Mouse (Mus musculus) spleen, adult 2 months (tissue): Measurements from ENCODE around the gene Zfp36l2.

ENCODE experiments used
- CTCF ChIP-seq: fragments of 200-500 bp; IDR thresholded peaks from 2 replicates; pipeline ENCODE4 v1.5.1; 2011; ENCODE audit warnings: mild to moderate bottlenecking, inconsistent platforms; ENCODE audit not compliant: insufficient read depth, insufficient read length, insufficient replicate concordance; ENCODE audit errors: extremely low read depth
- POLR2A ChIP-seq: fragments of 200-500 bp; IDR thresholded peaks from 2 replicates; pipeline ENCODE4 v1.6.1; 2011; ENCODE audit warnings: low read depth, low read length, inconsistent platforms

GRCm38 (mm10) chr17:84144762-84145599, 42.8 kb downstream of the Zfp36l2 start:
- TF ChIP-seq CTCF (no peak), POLR2A (no peak)
